Mouse (Mus musculus) adrenal gland, adult 18-20 months (tissue): ENCODE results near the gene Ap2s1. TPM values are rescaled to one million over a fixed set of nuclear protein-coding genes. Genes with fewer than 3 reads are reported as not detected.
"Not testable (repeated sequence)": the region's sequence is repeated elsewhere in the genome, so short reads cannot be mapped to it uniquely, and the experiment has no call there.

ENCODE experiments used
- DNase-seq, 2 experiments: peaks; one replicate each; pipeline ENCODE4 v3.0.0; 2021 to 2022; ENCODE audit warnings: low spot score in 2 of 2
- long read RNA-seq, 2 experiments: library from polyadenylated mRNA; stranded (forward); transcript quantifications; one replicate each; pipeline ENCODE4 v2.0.0; 2021
- total RNA-seq, 2 experiments: library from RNA; stranded (reverse); gene quantifications; 1 replicate in 1 of 2; 2 replicates in 1 of 2; pipeline ENCODE4 v1.2.3; 2021

Gene Ap2s1
- total RNA-seq: 100 to 1,000 TPM; 120 to 146 TPM
- long read RNA-seq, experiment 1, transcript Ap2s1-201 (5 exons, 836 nt): major isoform, 32 of 34 reads
- long read RNA-seq, experiment 1, partial matches to known transcripts: 1 of 34 reads
- long read RNA-seq, experiment 1, other reads (novel, unspliced or antisense): 1 of 34 reads
- long read RNA-seq, experiment 2, transcript Ap2s1-201 (5 exons, 836 nt): major isoform, 80 of 87 reads
- long read RNA-seq, experiment 2, partial matches to known transcripts: 2 of 87 reads
- long read RNA-seq, experiment 2, other reads (novel, unspliced or antisense): 5 of 87 reads

- DNase-seq: peak; percentile 87 to 88
These were observed at the start of gene Ap2s1 for GRCm38 (mm10) chr7:16738073-16738696. Ap2s1 (plus strand) TSS chr7:16738410.

DNA sequence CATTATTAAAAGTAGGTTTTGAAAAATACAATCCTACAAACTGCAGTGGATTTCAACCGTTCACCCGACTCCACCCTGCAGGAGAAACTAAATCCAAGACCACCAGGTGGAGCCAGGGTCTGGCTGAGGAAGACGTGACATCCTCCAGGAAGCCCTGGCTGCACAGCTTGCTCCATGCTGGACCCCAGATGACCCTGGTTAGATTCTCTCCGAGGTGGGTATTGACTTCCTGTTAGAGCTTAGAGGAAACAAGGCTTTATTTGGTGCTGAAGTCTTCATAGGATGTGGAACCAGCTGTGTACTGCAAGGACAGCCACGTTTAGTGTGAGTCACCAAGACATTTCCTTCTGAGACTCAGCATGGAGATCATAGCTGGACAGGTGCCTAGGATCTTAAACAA is 49.0 kb upstream of the Ap2s1 start:
- no peak for DNase-seq

GRCm38 (mm10) chr7:16695025-16695424 is 43.2 kb upstream of the Ap2s1 start:
- peak; percentile 16 to 39 for DNase-seq

DNA sequence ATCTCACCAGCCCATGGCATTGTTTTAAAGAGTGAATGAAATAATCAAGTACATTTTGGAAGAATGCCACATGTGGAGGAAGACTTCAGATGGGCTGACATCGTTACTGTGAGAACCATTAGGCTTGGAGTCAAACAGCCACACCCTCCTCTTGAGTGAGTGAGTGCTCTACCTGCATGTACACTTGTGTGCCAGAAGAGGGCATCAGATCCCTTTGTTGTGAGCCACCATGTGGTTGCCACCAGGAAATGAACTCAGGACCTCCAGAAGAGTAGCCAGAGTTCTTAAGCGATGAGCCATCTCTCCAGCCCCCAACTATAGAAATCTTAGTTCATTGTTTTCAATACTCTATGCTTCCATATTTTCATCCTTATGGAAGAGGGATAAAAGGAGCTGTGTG is 39.2 kb upstream of the Ap2s1 start:
- no peak for DNase-seq

GRCm38 (mm10) chr7:16700583-16700982 is 37.6 kb upstream of the Ap2s1 start:
- no peak for DNase-seq

DNA sequence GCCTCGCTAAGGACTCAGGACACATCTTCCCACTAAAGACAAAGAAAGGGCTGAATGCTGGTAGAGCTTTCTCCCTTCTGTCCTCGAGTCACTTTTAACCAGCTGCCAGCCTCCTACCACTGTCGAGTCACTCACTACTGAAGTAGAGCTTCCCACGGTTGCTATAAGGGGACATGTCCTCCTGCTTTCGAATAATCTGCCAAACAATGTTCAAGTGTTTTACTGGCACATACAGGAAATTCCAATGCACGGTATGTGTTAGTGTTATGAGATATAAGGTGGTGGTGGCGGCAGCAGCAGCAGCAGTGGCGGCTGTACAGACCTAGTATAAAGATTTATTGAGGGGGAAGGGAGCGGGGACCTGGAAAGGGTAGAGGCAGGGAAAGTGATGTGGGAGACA is 31.8 kb upstream of the Ap2s1 start:
- DNase-seq: no peak

DNA sequence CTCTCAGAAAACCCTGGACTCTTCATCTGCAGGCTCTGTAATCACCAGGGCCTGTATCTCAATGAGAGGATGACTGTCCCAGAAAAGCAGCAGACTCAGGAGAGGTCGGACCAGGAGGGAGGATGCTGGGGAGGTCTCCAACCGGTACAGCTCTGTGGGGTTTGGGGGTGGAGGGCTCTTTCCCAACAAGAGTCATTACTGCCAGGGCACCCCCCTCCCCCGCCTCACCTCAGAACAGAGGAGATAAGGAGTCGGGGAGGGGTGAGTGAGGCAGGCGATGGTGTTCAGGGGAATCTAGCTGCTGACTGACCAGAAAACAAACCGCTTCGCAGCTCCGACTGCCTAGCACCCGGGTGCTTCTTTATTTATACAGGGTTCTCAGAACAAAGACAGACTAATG is 30.0 kb upstream of the Ap2s1 start:
- no peak for DNase-seq

- no peak for DNase-seq
These were observed 27.6 kb upstream of the Ap2s1 start for GRCm38 (mm10) chr7:16710604-16711003.

DNA sequence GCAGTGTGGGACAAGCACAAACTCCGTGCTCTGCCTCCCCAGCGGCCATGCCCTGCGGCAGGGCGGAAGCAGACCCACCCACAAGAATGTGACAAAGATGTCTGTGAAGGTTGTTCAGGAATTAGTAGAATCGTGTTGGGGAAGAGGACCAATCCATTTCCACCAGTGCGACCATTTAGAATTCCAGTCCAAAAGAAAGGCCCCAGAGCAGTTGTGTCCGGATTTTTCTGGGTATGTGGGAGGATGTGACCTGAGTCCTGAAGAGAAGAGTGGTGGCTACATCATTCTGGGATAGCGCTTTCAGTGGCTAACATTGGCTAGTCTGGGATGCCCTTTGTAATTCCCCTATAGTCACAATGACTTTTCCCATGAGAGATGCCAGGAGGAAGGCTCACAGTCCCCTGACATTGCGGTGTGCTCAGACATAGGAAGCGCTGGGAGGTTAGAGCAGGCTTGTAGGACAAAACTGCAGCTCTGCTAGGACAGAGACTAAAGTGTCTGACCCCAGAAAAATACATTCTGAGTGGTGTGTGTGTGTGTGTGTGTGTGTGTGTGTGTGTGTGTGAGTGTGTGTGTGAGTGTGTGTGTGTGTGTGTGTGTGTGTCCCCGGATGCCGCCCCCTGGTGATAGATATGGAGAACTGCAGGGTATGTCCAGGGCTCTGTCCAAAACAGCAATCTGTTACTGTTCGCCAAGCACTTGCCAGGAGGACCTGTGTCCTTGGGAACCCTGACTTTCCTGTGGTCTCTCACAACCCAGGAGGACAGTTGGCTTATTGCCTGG is 25.4 kb upstream of the Ap2s1 start:
- DNase-seq: no peak

- DNase-seq: not testable (repeated sequence)
These were observed 21.6 kb upstream of the Ap2s1 start for GRCm38 (mm10) chr7:16716456-16717152.

- no peak for DNase-seq
These were observed 16.6 kb upstream of the Ap2s1 start, which contains the start of gene Ceacam9 for GRCm38 (mm10) chr7:16721629-16722028. Ceacam9 (plus strand) TSS chr7:16721929.

GRCm38 (mm10) chr7:16722490-16722889 is 15.7 kb upstream of the Ap2s1 start:
- not testable (repeated sequence) for DNase-seq

DNA sequence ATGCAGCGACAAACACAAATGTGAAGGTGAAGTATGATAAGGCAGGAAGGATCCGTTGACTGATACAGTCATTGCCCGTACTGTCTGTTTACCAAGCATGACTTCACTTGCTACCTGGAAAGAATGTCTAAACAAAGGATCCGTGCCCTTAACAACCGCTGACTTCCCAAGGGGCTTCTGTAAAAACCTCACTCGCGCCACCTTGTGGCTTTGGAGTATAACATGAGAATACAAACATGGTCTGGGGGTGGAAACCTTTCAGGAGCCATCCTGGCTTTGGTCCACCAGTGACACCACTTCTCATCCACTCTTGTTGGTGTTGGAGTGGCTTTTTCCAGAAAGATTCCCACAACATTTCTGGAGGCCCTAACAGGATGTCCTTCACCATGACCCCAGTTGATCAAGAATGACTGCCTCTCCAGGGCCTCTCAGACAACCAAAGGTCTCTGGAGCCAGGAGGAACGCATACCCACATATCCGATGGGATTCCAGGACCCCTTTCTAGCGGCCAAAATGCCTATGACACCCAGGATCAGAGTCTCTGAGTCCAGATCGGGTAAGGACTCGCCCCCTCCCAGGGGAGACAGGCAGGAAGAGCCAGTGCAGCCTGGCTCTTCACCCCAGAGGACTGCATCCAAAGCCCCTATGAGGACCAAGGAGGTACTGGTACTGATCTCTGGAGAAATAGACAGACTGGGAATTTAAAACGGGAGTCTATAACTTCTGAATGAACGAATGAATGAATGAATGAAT is 9.4 kb upstream of the Ap2s1 start:
- peak; percentile 62 to 68 for DNase-seq

- DNase-seq: not testable (repeated sequence)
These were observed 8.6 kb upstream of the Ap2s1 start for GRCm38 (mm10) chr7:16729563-16729962.

GRCm38 (mm10) chr7:16730791-16731190 is 7.4 kb upstream of the Ap2s1 start:
- DNase-seq: no peak

DNA sequence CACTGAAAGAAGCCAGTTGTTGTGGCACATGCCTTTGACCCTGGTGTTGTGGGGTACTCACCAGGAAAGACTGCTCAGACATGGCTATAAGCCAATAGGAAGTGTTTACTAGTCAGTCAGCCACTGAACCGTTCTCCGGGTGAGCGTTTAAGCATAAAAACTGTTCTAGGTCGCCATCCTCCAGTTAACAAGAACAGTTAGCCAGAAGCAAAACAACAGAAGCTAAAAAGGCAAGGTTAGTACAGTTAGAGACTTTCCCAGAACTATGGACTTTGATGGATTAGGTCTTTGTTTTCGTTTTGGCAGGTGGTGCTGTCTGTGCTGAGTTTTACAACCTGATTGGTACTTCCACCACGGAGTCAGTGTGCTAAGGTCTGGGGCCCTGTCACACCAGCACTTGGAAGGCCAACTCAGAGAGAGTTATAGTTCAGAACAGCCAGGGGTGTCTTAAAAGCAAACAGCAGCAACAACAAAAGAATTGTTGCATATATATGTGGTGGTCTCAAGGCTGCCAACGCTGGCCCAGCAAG is 6.3 kb upstream of the Ap2s1 start:
- no peak for DNase-seq

GRCm38 (mm10) chr7:16737606-16738072 is 571 bp upstream of the Ap2s1 start:
- DNase-seq: no peak

GRCm38 (mm10) chr7:16739056-16739604 is 920 bp downstream of the Ap2s1 start:
- DNase-seq: no peak

GRCm38 (mm10) chr7:16745373-16745772 is 7.2 kb downstream of the Ap2s1 start:
- no peak for DNase-seq

DNA sequence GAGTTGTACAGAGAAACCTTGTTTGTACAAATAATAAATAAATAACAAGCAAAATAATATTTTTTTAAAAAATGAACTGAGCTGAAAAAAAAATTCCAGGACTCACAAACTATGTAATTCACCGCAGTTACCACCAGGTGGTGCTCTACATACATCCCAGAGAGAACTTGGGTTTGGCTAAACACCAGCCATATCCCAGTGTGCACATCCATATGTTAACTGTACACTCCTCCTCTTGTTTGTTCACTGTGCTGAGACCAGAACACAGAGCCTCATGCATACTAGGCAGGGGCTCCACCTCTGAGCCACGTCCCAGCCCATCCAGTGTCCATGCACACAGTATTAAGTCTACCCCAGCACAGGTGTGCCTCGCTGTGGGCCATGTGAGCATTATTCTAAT is 7.9 kb downstream of the Ap2s1 start:
- peak in 1 of 2 experiments; percentile 31 for DNase-seq
